Mouse (Mus musculus) heart, adult 8-10 months (tissue): ENCODE measurements around the gene Npw. TPM values are rescaled to one million over a fixed set of nuclear protein-coding genes. Genes with fewer than 3 reads are reported as not detected.

ENCODE experiments used
- DNase-seq: peaks from one replicate; pipeline ENCODE4 v3.0.0; 2022; ENCODE audit warnings: low spot score
- total RNA-seq, 4 experiments: library from RNA; stranded (reverse); gene quantifications; 2 replicates each; pipeline ENCODE4 v1.2.4; 2022

The Npw gene
- total RNA-seq: not detected

GRCm38 (mm10) chr17:24658017-24658758, at the start of gene Npw:
TSS of gene Npw (minus strand) at chr17:24658457.
- no peak for DNase-seq

GRCm38 (mm10) chr17:24707801-24708425, 49.7 kb upstream of the Npw start:
- no peak for DNase-seq

GRCm38 (mm10) chr17:24706982-24707800, 48.9 kb upstream of the Npw start, which contains the start of gene Tbl3:
TSS of gene Tbl3 (minus strand) at chr17:24707660.
- DNase-seq: peak; percentile 91

- no peak for DNase-seq
Measured at GRCm38 (mm10) chr17:24705821-24706220, 47.6 kb upstream of the Npw start.

GRCm38 (mm10) chr17:24701251-24701650, 43.0 kb upstream of the Npw start:
- DNase-seq: no peak

GRCm38 (mm10) chr17:24699473-24699872, 41.2 kb upstream of the Npw start:
- no peak for DNase-seq

GRCm38 (mm10) chr17:24698715-24699114, 40.5 kb upstream of the Npw start:
- no peak for DNase-seq

- no peak for DNase-seq
Measured at GRCm38 (mm10) chr17:24697985-24698384, 39.7 kb upstream of the Npw start.

GRCm38 (mm10) chr17:24696011-24696697, 37.9 kb upstream of the Npw start, which contains the start of the genes Gfer and Noxo1:
TSS of gene Gfer (minus strand) at chr17:24696156.
TSS of gene Noxo1 (plus strand) at chr17:24696234.
- DNase-seq: peak; percentile 75

- DNase-seq: no peak
Measured at GRCm38 (mm10) chr17:24695326-24696010, 37.2 kb upstream of the Npw start.

GRCm38 (mm10) chr17:24692385-24692784, 34.1 kb upstream of the Npw start:
- DNase-seq: no peak

- no peak for DNase-seq
Measured at GRCm38 (mm10) chr17:24689251-24690081, 31.2 kb upstream of the Npw start, which contains the start of gene Syngr3. TSS of gene Syngr3 (minus strand) at chr17:24689955.

GRCm38 (mm10) chr17:24687599-24687998, 29.3 kb upstream of the Npw start:
- DNase-seq: no peak

GRCm38 (mm10) chr17:24687146-24687595, 28.9 kb upstream of the Npw start:
- DNase-seq: no peak

GRCm38 (mm10) chr17:24686514-24686913, 28.3 kb upstream of the Npw start:
- DNase-seq: no peak

- no peak for DNase-seq
Measured at GRCm38 (mm10) chr17:24677500-24678080, 19.3 kb upstream of the Npw start.

GRCm38 (mm10) chr17:24676877-24677276, 18.6 kb upstream of the Npw start:
- no peak for DNase-seq

GRCm38 (mm10) chr17:24676187-24676586, 17.9 kb upstream of the Npw start:
- peak; percentile 57 for DNase-seq

- DNase-seq: no peak
Measured at GRCm38 (mm10) chr17:24674277-24674676, 16.0 kb upstream of the Npw start.
